Mouse (Mus musculus): ENCODE measurements around the gene Lrrk1. TPM values are rescaled to one million over a fixed set of nuclear protein-coding genes. Genes with fewer than 3 reads are reported as not detected.

Gene Lrrk1
- 5.0 and 6.9 TPM in 2 replicates for polyA plus RNA-seq (2016; fragmentation: Nextera tagmentation; extraction: Ambion mirVana)

DNA sequence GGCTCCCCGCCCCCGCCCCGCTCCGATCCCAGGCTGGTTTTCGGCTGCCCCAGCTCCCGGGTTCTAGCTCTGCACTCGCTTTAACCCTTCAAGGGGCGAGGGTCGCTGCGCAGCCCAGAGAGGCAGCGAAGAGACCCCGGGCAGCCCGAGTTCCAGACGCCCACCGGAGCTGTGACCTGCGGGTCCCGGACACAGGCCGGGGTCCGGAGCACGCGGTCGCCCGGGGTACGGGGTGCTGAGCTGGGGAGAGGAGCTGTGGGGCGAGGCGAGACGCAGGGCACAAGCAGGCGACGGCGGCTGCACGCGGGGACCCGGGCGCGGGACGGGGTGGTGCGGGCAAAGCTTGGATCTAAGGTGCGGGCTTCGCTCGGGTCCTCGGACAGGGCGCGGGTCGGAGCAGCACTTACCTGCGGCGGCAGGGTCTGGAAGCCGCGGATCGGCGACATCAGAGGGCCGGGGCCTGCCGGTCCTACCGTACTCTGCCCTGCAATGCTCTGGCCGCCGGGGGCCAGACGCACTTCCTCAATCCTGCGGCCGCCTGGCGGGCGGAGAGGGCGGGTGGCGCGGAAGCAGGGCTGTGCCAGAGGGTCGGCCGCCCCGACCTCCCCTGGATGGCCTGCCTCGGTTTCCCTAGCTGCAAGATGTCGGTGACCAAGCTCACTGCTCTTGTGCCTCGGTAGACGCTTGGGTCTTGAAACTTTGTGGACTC, at the start of gene Lrrk1:
TSS of gene Lrrk1 (minus strand) at position 538 of the 709 bp plus-strand sequence.
- Histone ChIP-seq H3K4me2 (replicated peaks) (peak within 1 kb of the TSS; percentile 98), H3K36me3 (no peaks in the 10 kb centered on the region), H3K9me3 (no peaks in the 10 kb centered on the region), H3K4me3 (peak within 1 kb of the TSS; percentile 63), H3K4me1 (peaks cover 10% of the 10 kb centered on the region; the same call in 1 of the 2 replicates), H3K27me3 (peaks cover 29% of the 10 kb centered on the region), H3K27ac (replicated peaks) (no peak within 1 kb of the TSS), H3K9ac (replicated peaks) (peak within 1 kb of the TSS; percentile 62)
- WGBS = under 1% methylated on average over 60 of the region's 70 CpGs
- peak; percentile 80 for ATAC-seq (ENCODE audit: low FRiP score, low read depth)

DNA sequence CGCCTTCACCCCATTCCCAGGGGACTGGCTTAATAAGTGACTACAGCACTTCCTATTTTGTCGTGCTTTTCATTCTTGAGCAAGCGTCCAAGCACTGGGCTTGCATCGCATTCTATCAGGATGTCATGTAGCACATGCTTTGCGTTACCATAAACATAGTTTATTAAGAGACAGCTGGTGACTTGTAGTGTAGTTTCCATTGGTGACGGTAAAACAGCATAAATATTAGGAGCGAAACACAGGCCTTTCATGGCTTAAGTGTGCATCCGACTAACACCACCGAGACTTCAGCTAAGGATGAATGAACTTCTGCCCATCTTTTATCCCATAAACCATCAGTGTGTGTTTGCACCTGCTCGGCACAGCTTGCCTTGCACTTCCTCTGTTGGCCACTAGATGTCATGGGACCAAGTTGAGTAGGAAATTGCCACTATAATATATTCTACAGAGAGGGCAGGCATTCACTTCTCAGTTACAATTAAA, 46.3 kb upstream of the Lrrk1 start:
- H3K9me3 ChIP-seq = no peaks in the 10 kb centered on the region
- H3K9ac ChIP-seq (replicated peaks) = no peak overlapping the region
- no peak overlapping the region for H3K4me3 ChIP-seq
- no peaks in the 10 kb centered on the region for H3K4me1 ChIP-seq
- H3K27ac ChIP-seq (replicated peaks) = no peak overlapping the region
- no peak overlapping the region for H3K4me2 ChIP-seq (replicated peaks)
- WGBS = 49% methylated on average over 10 of the region's 10 CpGs
- H3K27me3 ChIP-seq = peaks cover 14% of the 10 kb centered on the region
- no peak for ATAC-seq (ENCODE audit: low FRiP score, low read depth)
- H3K36me3 ChIP-seq = no peaks in the 10 kb centered on the region

DNA sequence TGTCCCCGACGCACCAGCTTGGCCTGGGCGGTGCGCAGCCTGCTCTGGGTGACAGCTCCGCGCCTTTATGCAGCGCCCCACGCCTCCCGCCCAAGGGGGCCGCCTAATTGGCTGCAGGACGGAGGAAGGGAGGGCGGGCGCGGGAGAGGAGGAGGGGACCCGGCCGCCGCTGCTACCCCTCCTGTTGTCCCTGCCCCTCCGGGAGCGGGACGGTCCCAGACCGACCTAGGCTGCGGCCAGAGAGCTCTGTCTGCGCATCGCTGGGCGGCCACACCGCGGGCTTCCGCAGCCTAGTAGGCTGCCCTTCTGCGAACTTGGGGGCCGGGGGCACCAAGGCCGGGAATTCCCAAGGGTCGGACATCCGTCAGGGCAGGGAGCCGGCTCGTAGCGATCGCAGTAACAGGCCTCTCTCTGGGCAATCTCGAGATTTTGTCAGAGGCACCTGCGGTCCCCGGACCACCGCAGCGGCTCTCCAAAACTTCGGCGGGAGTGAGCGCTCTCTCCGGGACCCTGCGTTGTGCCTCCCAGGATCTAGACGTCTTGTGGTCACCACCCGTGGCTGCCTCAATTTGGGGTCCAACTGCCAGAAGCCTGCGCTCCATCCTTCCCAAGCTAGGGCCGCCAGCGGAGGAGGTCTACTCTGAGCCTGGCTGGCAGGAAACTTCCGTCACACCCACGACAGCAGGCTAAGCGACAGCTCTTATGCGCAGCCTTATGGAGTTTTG, 39.4 kb upstream of the Lrrk1 start, which contains the start of gene Aldh1a3:
TSS of gene Aldh1a3 (minus strand) at position 81 of the 725 bp plus-strand sequence.
- no peak within 1 kb of the TSS for H3K27ac ChIP-seq (replicated peaks)
- no peaks in the 10 kb centered on the region for H3K36me3 ChIP-seq
- H3K9ac ChIP-seq (replicated peaks) = peak within 1 kb of the TSS; percentile 39
- H3K27me3 ChIP-seq = peaks cover 74% of the 10 kb centered on the region
- no peaks in the 10 kb centered on the region for H3K9me3 ChIP-seq
- under 1% methylated on average over 46 of the region's 56 CpGs for WGBS
- peak within 1 kb of the TSS; percentile 52 for H3K4me3 ChIP-seq
- H3K4me2 ChIP-seq (replicated peaks) = peak within 1 kb of the TSS; percentile 83
- peaks cover 13% of the 10 kb centered on the region for H3K4me1 ChIP-seq
- peak; percentile 82 for ATAC-seq (ENCODE audit: low FRiP score, low read depth)

DNA sequence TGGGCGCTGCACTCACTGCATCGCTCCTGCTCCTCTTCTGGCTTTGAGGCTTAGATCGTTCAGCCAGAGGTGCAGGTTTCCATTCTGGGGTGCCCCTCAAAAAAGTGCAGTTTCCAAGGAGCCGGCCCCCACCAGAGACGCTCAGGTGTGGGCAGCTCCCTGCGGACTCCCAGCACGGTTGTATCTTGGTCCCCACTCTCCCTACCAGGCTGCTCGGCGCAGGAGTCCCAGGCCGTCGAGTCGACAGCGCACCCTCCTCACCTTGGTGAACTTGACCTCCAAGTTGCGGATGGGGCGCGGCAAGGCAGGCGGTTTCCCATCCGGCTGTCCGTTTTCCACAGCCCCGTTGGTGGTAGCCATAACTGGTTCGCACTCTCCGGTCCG, 38.9 kb upstream of the Lrrk1 start:
- peak overlapping the region; percentile 39 for H3K9ac ChIP-seq (replicated peaks)
- H3K27me3 ChIP-seq = peaks cover 75% of the 10 kb centered on the region
- peak overlapping the region; percentile 83 for H3K4me2 ChIP-seq (replicated peaks)

GRCm38 (mm10) chr7:66421903-66422302, 33.8 kb upstream of the Lrrk1 start:
- Histone ChIP-seq H3K36me3 (no peaks in the 10 kb centered on the region), H3K27me3 (peaks cover 52% of the 10 kb centered on the region), H3K4me3 (no peak overlapping the region), H3K27ac (replicated peaks) (no peak overlapping the region), H3K9me3 (no peaks in the 10 kb centered on the region), H3K4me1 (peaks cover 2% of the 10 kb centered on the region), H3K9ac (replicated peaks) (no peak overlapping the region), H3K4me2 (replicated peaks) (no peak overlapping the region)
- 82% methylated on average over 8 of the region's 8 CpGs for WGBS
- ATAC-seq (ENCODE audit: low FRiP score, low read depth) = no peak

More for the DNA sequence above, 38.9 kb upstream of the Lrrk1 start:
- ATAC-seq (ENCODE audit: low FRiP score, low read depth) = peak; percentile 59
- WGBS = 2% methylated on average over 20 of the region's 23 CpGs
- peak overlapping the region; percentile 52 for H3K4me3 ChIP-seq
- H3K9me3 ChIP-seq = no peaks in the 10 kb centered on the region
- no peak overlapping the region for H3K27ac ChIP-seq (replicated peaks)
- no peaks in the 10 kb centered on the region for H3K36me3 ChIP-seq
- H3K4me1 ChIP-seq = peaks cover 13% of the 10 kb centered on the region

DNA sequence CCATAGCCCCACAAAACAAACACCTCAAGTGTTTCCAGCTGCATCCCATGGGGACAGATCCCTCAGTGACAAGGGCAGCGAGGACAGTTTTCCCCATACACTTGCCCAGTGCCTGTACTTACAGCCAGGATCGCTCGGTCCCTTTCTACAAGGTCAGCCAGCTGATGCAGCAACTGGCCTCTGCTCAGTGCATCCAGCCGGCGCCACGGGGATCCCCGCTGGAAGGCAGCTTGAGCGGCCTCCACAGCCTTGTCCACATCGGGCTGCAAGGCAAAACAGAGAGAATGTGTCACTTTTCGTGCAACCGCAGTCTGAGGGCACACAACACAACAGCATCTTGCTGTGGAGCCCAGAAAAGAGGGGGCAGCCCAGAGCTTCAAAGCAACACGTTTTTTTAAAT, 30.8 kb upstream of the Lrrk1 start:
- no peak for ATAC-seq (ENCODE audit: low FRiP score, low read depth)
- Histone ChIP-seq H3K36me3 (no peaks in the 10 kb centered on the region), H3K9ac (replicated peaks) (no peak overlapping the region; the same call in 1 of the 2 replicates), H3K27me3 (peaks cover 24% of the 10 kb centered on the region), H3K9me3 (no peaks in the 10 kb centered on the region), H3K4me2 (replicated peaks) (no peak overlapping the region), H3K4me1 (no peaks in the 10 kb centered on the region), H3K27ac (replicated peaks) (no peak overlapping the region), H3K4me3 (no peak overlapping the region)
- WGBS = 42% methylated on average over 12 of the region's 12 CpGs

- Histone ChIP-seq H3K27me3 (peaks cover 15% of the 10 kb centered on the region), H3K4me1 (no peaks in the 10 kb centered on the region), H3K4me2 (replicated peaks) (no peak overlapping the region), H3K9me3 (no peaks in the 10 kb centered on the region), H3K27ac (replicated peaks) (no peak overlapping the region), H3K4me3 (no peak overlapping the region), H3K9ac (replicated peaks) (no peak overlapping the region), H3K36me3 (no peaks in the 10 kb centered on the region)
- ATAC-seq (ENCODE audit: low FRiP score, low read depth) = no peak
- 93% methylated on average over 4 of the region's 4 CpGs for WGBS
Observed at GRCm38 (mm10) chr7:66416829-66417228, 28.7 kb upstream of the Lrrk1 start.

DNA sequence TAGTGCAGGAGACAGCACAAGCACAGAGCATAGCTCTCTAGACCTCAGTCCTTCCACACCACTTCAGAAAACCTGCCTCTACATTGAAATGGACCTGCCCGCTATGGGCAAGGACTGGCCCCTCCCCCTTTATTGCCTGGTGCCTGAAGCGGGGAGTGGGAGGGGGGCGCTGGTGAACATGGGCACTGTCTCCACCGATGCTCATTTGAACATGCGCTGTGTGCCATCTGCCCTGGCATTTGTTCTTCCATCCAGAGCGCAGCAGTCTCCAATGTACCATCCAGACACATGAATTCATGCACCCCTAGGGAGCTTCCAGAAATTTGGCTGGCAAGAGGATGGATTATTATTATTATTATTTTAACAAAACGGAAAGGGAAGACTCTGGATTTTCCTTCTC, 24.9 kb upstream of the Lrrk1 start:
- Histone ChIP-seq H3K27ac (replicated peaks) (no peak overlapping the region), H3K4me2 (replicated peaks) (no peak overlapping the region), H3K36me3 (no peaks in the 10 kb centered on the region), H3K9me3 (no peaks in the 10 kb centered on the region), H3K4me3 (no peak overlapping the region), H3K4me1 (no peaks in the 10 kb centered on the region), H3K9ac (replicated peaks) (no peak overlapping the region), H3K27me3 (no peaks in the 10 kb centered on the region)
- WGBS = 83% methylated on average over 7 of the region's 7 CpGs
- no peak for ATAC-seq (ENCODE audit: low FRiP score, low read depth)

- no peaks in the 10 kb centered on the region for H3K4me1 ChIP-seq
- H3K9me3 ChIP-seq = no peaks in the 10 kb centered on the region
- H3K4me3 ChIP-seq = no peak overlapping the region
- H3K4me2 ChIP-seq (replicated peaks) = no peak overlapping the region
- H3K9ac ChIP-seq (replicated peaks) = no peak overlapping the region
- peak; percentile 41; the same call in 1 of the 2 replicates for ATAC-seq (ENCODE audit: low FRiP score, low read depth)
- no peaks in the 10 kb centered on the region for H3K27me3 ChIP-seq
- no peak overlapping the region for H3K27ac ChIP-seq (replicated peaks)
- WGBS = 67% methylated on average over 6 of the region's 6 CpGs
- no peaks in the 10 kb centered on the region for H3K36me3 ChIP-seq
Observed at GRCm38 (mm10) chr7:66409433-66409832, 21.3 kb upstream of the Lrrk1 start.

DNA sequence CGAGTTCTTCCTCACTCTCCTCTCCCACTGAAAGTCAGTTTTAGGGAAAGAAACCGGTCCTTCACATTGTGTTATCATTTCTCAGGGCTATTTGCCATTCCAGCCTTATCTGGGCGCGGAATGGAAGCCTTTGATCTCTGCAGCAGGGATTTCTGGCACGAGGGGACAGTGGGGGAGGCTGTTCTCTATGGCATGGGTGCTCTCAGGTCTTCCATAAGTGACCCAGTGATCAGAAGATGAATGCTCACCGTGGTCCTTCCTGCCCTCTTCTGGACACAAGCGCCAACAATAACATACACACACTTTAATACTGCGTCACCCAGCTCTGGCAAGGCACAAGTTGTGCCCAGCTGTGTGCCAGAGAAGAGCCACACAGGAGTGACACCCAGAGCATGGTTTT, 18.8 kb upstream of the Lrrk1 start:
- Histone ChIP-seq H3K36me3 (no peaks in the 10 kb centered on the region), H3K4me3 (no peak overlapping the region), H3K9ac (replicated peaks) (no peak overlapping the region), H3K27me3 (no peaks in the 10 kb centered on the region), H3K27ac (replicated peaks) (no peak overlapping the region), H3K9me3 (no peaks in the 10 kb centered on the region), H3K4me1 (no peaks in the 10 kb centered on the region), H3K4me2 (replicated peaks) (no peak overlapping the region)
- no peak for ATAC-seq (ENCODE audit: low FRiP score, low read depth)
- 78% methylated on average over 8 of the region's 8 CpGs for WGBS

DNA sequence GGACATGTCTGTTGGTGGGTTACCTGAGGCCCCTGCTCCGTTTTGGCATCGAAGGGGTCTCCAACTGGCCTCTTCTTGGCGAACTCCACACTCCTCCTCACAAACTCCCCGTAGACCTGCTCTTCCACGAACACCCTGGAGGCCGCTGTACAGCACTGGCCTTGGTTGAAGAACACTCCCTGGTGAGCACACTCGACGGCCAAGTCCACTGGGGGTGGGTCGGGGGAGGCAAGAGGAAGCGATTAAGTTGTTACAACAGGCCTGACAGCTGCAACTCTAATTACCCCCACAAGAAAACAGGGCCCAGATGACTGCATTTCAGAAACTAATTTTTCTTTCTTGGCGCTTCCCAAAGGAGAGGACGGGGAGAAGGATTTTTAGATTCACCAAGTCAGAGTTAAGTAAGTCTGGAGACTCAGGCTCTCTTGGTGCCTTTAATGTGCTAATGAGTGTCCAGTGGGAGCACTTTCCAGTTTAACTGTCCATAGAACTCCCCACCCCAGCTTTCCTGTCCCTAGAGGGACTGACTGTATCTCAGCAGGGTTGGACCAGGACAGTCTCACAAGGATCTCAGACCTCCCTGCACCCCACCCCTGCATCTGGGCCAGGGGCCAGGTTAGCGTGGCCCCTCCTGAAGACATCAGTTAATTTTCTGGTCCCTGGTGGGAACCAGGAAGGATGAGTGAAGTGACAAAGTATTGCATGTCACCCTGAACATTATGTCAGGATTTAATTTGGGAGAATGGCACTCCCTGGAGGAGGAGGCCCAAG, 18.0 kb upstream of the Lrrk1 start:
- Histone ChIP-seq H3K36me3 (no peaks in the 10 kb centered on the region), H3K27ac (replicated peaks) (no peak overlapping the region), H3K4me3 (no peak overlapping the region), H3K9ac (replicated peaks) (no peak overlapping the region), H3K4me1 (peaks cover 8% of the 10 kb centered on the region; the same call in 1 of the 2 replicates), H3K9me3 (no peaks in the 10 kb centered on the region), H3K4me2 (replicated peaks) (no peak overlapping the region), H3K27me3 (no peaks in the 10 kb centered on the region)
- no peak for ATAC-seq (ENCODE audit: low FRiP score, low read depth)
- whole genome bisulfite sequencing = 63% methylated on average over 13 of the region's 13 CpGs

Data from midbrain, embryonic 12.5 days (tissue).